Mouse (Mus musculus) forebrain, embryonic 12.5 days (tissue): Measurements from ENCODE around the gene Rgs7bp. TPM values are rescaled to one million over a fixed set of nuclear protein-coding genes. Genes with fewer than 3 reads are reported as not detected.
A peak's percentile ranks its signal among the peaks of the same experiment; 100 is the strongest.
"Not testable (repeated sequence)": the region's sequence is repeated elsewhere in the genome, so short reads cannot be mapped to it uniquely, and the experiment has no call there.

Source experiments
- ATAC-seq: fragments of 200-750 bp; cut with Nextera tagmentation; 2 replicates; pipeline ENCODE4 v1.8.0; 2017; ENCODE audit warnings: moderate TSS enrichment; ENCODE audit not compliant: low FRiP score
- H3K27ac ChIP-seq: fragments of 300-500 bp; sonication (generic); 2 replicates; pipeline ENCODE4 v1.5.1; 2016; ENCODE audit warnings: mild to moderate bottlenecking
- H3K27me3 ChIP-seq: fragments of 300-500 bp; sonication (generic); 2 replicates; pipeline ENCODE4 v1.6.1; 2016; ENCODE audit warnings: mild to moderate bottlenecking
- H3K36me3 ChIP-seq: fragments of 300-500 bp; sonication (generic); replicated peaks from 2 replicates; pipeline ENCODE4 v1.6.1; 2016; ENCODE audit warnings: mild to moderate bottlenecking
- H3K4me1 ChIP-seq: fragments of 300-500 bp; sonication (generic); 2 replicates; pipeline ENCODE4 v1.6.1; 2016
- H3K4me2 ChIP-seq: fragments of 300-500 bp; sonication (generic); 2 replicates; pipeline ENCODE4 v1.6.1; 2016; ENCODE audit warnings: mild to moderate bottlenecking, moderate library complexity
- H3K4me3 ChIP-seq: fragments of 300-500 bp; sonication (generic); replicated peaks from 2 replicates; pipeline ENCODE4 v1.5.1; 2016; ENCODE audit warnings: mild to moderate bottlenecking
- H3K9ac ChIP-seq: fragments of 300-500 bp; sonication (generic); 2 replicates; pipeline ENCODE4 v1.6.1; 2016; ENCODE audit warnings: mild to moderate bottlenecking
- H3K9me3 ChIP-seq: fragments of 300-500 bp; sonication (generic); 2 replicates; pipeline ENCODE4 v1.6.1; 2016
- WGBS: fragments of 180-500 bp; shearing (Covaris S2); methylation state at CpG from one replicate; pipeline ENCODE4 v1.1.7; 2016; 5-methylcytosine and 5-hydroxymethylcytosine counted together
- polyA plus RNA-seq: library from polyadenylated mRNA; unstranded; fragments of >200 nt; fragmentation: Nextera tagmentation; extraction: Ambion mirVana; gene quantifications from 2 replicates; pipeline ENCODE4 v1.2.1, GENCODE M21; 2016

Gene Rgs7bp
- polyA plus RNA-seq, 1 experiment from 2014 or later: 1.7 TPM

- ATAC-seq: no peak
- 80% methylated on average over 7 of the region's 7 CpGs for WGBS
These were observed 94.4 kb downstream of the Rgs7bp start for GRCm38 (mm10) chr13:104960206-104960928.

GRCm38 (mm10) chr13:104959733-104960132, 95.0 kb downstream of the Rgs7bp start:
- no peaks in the 10 kb centered on the region for H3K27me3 ChIP-seq
- H3K9ac ChIP-seq: no peak overlapping the region
- no peaks in the 10 kb centered on the region for H3K36me3 ChIP-seq
- peaks cover 4% of the 10 kb centered on the region; the same call in 1 of the 2 replicates for H3K4me1 ChIP-seq
- no peak overlapping the region for H3K27ac ChIP-seq
- H3K4me2 ChIP-seq: no peak overlapping the region
- ATAC-seq: no peak
- no peaks in the 10 kb centered on the region for H3K9me3 ChIP-seq
- H3K4me3 ChIP-seq: no peak overlapping the region
- WGBS: 87% methylated on average over 4 of the region's 4 CpGs

More at GRCm38 (mm10) chr13:104960206-104960928, 94.4 kb downstream of the Rgs7bp start:
- H3K9me3 ChIP-seq: no peaks in the 10 kb centered on the region
- H3K27me3 ChIP-seq: no peaks in the 10 kb centered on the region
- H3K4me3 ChIP-seq: no peak overlapping the region
- H3K4me1 ChIP-seq: peaks cover 4% of the 10 kb centered on the region; the same call in 1 of the 2 replicates
- H3K4me2 ChIP-seq: no peak overlapping the region
- no peak overlapping the region for H3K9ac ChIP-seq
- no peaks in the 10 kb centered on the region for H3K36me3 ChIP-seq
- no peak overlapping the region for H3K27ac ChIP-seq

GRCm38 (mm10) chr13:104947958-104948357, 106.8 kb downstream of the Rgs7bp start:
- Histone ChIP-seq H3K4me3 (no peak overlapping the region), H3K4me2 (peak overlapping the region; percentile 34), H3K27me3 (no peaks in the 10 kb centered on the region), H3K36me3 (no peaks in the 10 kb centered on the region), H3K9ac (no peak overlapping the region), H3K4me1 (no peaks in the 10 kb centered on the region), H3K9me3 (no peaks in the 10 kb centered on the region), H3K27ac (no peak overlapping the region)
- ATAC-seq: peak; percentile 93
- 0% methylated on average over 7 of the region's 7 CpGs for WGBS

GRCm38 (mm10) chr13:104940483-104940882, 114.2 kb downstream of the Rgs7bp start:
- ATAC-seq: no peak
- WGBS: 96% methylated on average over 8 of the region's 8 CpGs
- Histone ChIP-seq H3K9me3 (no peaks in the 10 kb centered on the region), H3K27me3 (no peaks in the 10 kb centered on the region), H3K4me2 (no peak overlapping the region), H3K36me3 (no peaks in the 10 kb centered on the region), H3K4me1 (peaks cover 17% of the 10 kb centered on the region), H3K27ac (no peak overlapping the region), H3K9ac (no peak overlapping the region), H3K4me3 (no peak overlapping the region)

GRCm38 (mm10) chr13:104939856-104940255, 114.9 kb downstream of the Rgs7bp start:
- H3K27me3 ChIP-seq: no peaks in the 10 kb centered on the region
- peaks cover 17% of the 10 kb centered on the region for H3K4me1 ChIP-seq
- no peaks in the 10 kb centered on the region for H3K9me3 ChIP-seq
- no peak overlapping the region for H3K27ac ChIP-seq
- ATAC-seq: no peak
- no peak overlapping the region for H3K4me2 ChIP-seq
- H3K4me3 ChIP-seq: no peak overlapping the region
- H3K36me3 ChIP-seq: no peaks in the 10 kb centered on the region
- no peak overlapping the region for H3K9ac ChIP-seq
- WGBS: 7% methylated on average over 4 of the region's 4 CpGs

- H3K4me1 ChIP-seq: peaks cover 17% of the 10 kb centered on the region
- H3K36me3 ChIP-seq: no peaks in the 10 kb centered on the region
- no peak overlapping the region for H3K4me2 ChIP-seq
- H3K9ac ChIP-seq: no peak overlapping the region
- 79% methylated on average over 13 of the region's 13 CpGs for WGBS
- no peaks in the 10 kb centered on the region for H3K27me3 ChIP-seq
- H3K27ac ChIP-seq: no peak overlapping the region
- no peaks in the 10 kb centered on the region for H3K9me3 ChIP-seq
- peak; percentile 65; the same call in 1 of the 2 replicates for ATAC-seq
- no peak overlapping the region for H3K4me3 ChIP-seq
These were observed 115.7 kb downstream of the Rgs7bp start for GRCm38 (mm10) chr13:104938966-104939593.

GRCm38 (mm10) chr13:104937759-104938158, 117.0 kb downstream of the Rgs7bp start:
- H3K27ac ChIP-seq: no peak overlapping the region
- H3K4me3 ChIP-seq: peak overlapping the region; percentile 24
- H3K4me2 ChIP-seq: peak overlapping the region; percentile 46
- H3K9ac ChIP-seq: no peak overlapping the region
- H3K27me3 ChIP-seq: no peaks in the 10 kb centered on the region
- peak; percentile 37; the same call in 1 of the 2 replicates for ATAC-seq
- no peaks in the 10 kb centered on the region for H3K9me3 ChIP-seq
- no peaks in the 10 kb centered on the region for H3K36me3 ChIP-seq
- peaks cover 17% of the 10 kb centered on the region for H3K4me1 ChIP-seq
- 18% methylated on average over 4 of the region's 6 CpGs for WGBS

- Histone ChIP-seq H3K4me2 (no peak overlapping the region), H3K27me3 (no peaks in the 10 kb centered on the region), H3K9me3 (no peaks in the 10 kb centered on the region), H3K9ac (no peak overlapping the region), H3K4me1 (peaks cover 17% of the 10 kb centered on the region), H3K4me3 (no peak overlapping the region), H3K36me3 (no peaks in the 10 kb centered on the region), H3K27ac (no peak overlapping the region)
- 74% methylated on average over 2 of the region's 2 CpGs for WGBS
- ATAC-seq: no peak
These were observed 118.1 kb downstream of the Rgs7bp start for GRCm38 (mm10) chr13:104936586-104936985.

GRCm38 (mm10) chr13:104931635-104932532, 122.8 kb downstream of the Rgs7bp start:
- no peaks in the 10 kb centered on the region for H3K36me3 ChIP-seq
- H3K4me2 ChIP-seq: no peak overlapping the region
- ATAC-seq: no peak
- no peaks in the 10 kb centered on the region for H3K9me3 ChIP-seq
- no peak overlapping the region for H3K27ac ChIP-seq
- WGBS: 78% methylated on average over 6 of the region's 6 CpGs
- no peak overlapping the region for H3K9ac ChIP-seq
- no peaks in the 10 kb centered on the region for H3K4me1 ChIP-seq
- H3K27me3 ChIP-seq: no peaks in the 10 kb centered on the region
- no peak overlapping the region for H3K4me3 ChIP-seq

GRCm38 (mm10) chr13:104930814-104931213, 123.9 kb downstream of the Rgs7bp start:
- ATAC-seq: no peak
- H3K4me1 ChIP-seq: no peaks in the 10 kb centered on the region
- H3K9ac ChIP-seq: no peak overlapping the region
- H3K27ac ChIP-seq: no peak overlapping the region
- 76% methylated on average over 3 of the region's 3 CpGs for WGBS
- H3K9me3 ChIP-seq: no peaks in the 10 kb centered on the region
- no peak overlapping the region for H3K4me3 ChIP-seq
- H3K4me2 ChIP-seq: no peak overlapping the region
- no peaks in the 10 kb centered on the region for H3K27me3 ChIP-seq
- no peaks in the 10 kb centered on the region for H3K36me3 ChIP-seq

- Histone ChIP-seq H3K27me3 (no peaks in the 10 kb centered on the region), H3K9me3 (no peaks in the 10 kb centered on the region), H3K4me2 (no peak overlapping the region), H3K4me1 (peaks cover 11% of the 10 kb centered on the region), H3K4me3 (no peak overlapping the region), H3K9ac (no peak overlapping the region), H3K27ac (no peak overlapping the region), H3K36me3 (no peaks in the 10 kb centered on the region)
- 76% methylated on average over 16 of the region's 16 CpGs for WGBS
- ATAC-seq: no peak
These were observed 136.1 kb downstream of the Rgs7bp start for GRCm38 (mm10) chr13:104918663-104919062.

GRCm38 (mm10) chr13:104916771-104917170, 138.0 kb downstream of the Rgs7bp start:
- H3K36me3 ChIP-seq, H3K9ac ChIP-seq, H3K4me3 ChIP-seq, H3K27me3 ChIP-seq, H3K27ac ChIP-seq, ATAC-seq, H3K4me2 ChIP-seq, H3K9me3 ChIP-seq: not testable (repeated sequence)
- WGBS: 83% methylated on average over 6 of the region's 6 CpGs
- H3K4me1 ChIP-seq: peaks cover 11% of the 10 kb centered on the region
